Mouse (Mus musculus) kidney, postnatal 14 days (tissue): ENCODE data around the gene Plcl1.

Experiments
- DNase-seq: peaks from one replicate; pipeline ENCODE4 v3.0.0; 2022; ENCODE audit warnings: mixed read lengths

Gene Plcl1

GRCm38 (mm10) chr1:55528547-55529304 is 123.0 kb downstream of the Plcl1 start:
- DNase-seq = peak; percentile 39

GRCm38 (mm10) chr1:55533823-55534222 is 128.1 kb downstream of the Plcl1 start:
- DNase-seq = no peak

GRCm38 (mm10) chr1:55554405-55554804 is 148.7 kb downstream of the Plcl1 start:
- no peak for DNase-seq

DNA sequence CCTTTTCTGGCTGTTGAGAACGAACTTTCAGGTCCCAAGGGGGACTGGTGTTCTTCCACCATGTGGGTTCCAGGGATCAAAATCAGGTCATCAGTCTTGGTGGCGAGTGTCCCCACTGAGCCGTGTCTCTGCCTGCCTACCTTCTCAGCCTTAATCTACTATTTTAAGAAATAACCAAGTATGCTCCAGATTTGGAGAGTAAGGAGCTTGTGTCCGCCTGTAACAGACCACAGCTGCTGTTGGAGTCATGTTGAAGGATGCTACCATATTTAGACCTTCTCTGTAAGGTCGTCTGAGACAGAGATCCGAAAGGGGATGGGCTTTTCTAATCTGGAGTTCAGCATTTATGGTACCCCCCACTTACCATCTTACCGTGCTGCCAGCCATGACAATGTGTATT is 152.2 kb downstream of the Plcl1 start:
- DNase-seq = no peak

DNA sequence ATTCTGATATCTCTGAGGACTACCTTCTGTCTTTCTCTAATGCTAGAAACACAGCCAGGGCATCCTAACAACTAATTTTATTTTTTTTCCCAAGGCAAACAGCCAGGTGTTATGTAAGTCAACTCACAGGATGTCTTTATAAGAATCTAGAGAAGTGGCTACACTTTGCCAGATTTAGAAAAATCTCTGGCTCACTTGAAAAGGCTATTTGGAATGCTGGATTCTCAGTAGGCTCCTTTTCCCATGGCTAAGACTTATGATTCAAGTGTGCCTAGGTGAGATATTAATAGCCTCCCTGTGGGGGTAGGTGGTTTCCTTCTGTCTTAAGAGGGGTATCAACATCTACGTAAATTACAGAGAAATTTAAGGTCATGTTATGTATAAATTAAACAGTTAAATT is 152.7 kb downstream of the Plcl1 start:
- no peak for DNase-seq

GRCm38 (mm10) chr1:55559998-55560397 is 154.3 kb downstream of the Plcl1 start:
- DNase-seq = no peak

DNA sequence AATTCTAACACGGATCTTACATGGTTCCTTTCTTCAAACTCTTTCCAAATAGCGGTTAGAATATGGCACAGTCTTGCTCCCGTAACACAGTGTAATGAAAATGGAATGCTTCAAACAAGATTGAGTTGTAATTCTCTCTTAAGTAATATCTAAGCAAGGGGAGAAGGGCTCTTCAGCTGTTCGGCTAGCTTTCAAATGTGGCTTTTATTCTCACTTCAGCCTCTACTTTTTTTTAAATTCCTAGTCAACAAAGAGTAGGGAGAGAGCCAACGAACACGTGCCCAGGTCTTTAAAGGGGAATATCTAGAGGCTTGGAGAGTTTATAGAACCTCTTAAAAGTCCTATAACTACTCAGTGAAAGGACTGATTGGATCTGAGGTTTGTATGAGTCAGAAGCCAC is 160.2 kb downstream of the Plcl1 start:
- DNase-seq = no peak

- peak; percentile 19 for DNase-seq
Measured at GRCm38 (mm10) chr1:55567801-55568360, 162.2 kb downstream of the Plcl1 start.

DNA sequence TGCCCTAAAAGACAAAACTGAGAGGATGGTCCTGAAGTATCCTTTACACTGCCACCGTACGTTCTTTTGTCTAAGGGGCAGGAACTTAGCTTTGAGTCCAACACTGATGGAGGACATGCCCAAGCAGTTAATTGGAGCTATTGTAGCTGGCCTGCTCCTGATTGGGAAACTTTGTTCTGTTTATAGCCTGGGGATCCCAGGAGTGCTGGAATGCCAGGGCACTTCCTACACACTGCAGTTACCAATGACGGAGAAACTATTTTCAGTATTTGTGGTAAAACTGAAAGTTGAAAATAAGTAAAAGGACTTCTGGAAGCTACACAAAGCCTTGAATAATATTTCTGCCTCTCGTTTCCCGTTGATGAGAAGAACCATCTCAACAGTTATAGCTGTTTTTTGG is 164.5 kb downstream of the Plcl1 start:
- no peak for DNase-seq

DNA sequence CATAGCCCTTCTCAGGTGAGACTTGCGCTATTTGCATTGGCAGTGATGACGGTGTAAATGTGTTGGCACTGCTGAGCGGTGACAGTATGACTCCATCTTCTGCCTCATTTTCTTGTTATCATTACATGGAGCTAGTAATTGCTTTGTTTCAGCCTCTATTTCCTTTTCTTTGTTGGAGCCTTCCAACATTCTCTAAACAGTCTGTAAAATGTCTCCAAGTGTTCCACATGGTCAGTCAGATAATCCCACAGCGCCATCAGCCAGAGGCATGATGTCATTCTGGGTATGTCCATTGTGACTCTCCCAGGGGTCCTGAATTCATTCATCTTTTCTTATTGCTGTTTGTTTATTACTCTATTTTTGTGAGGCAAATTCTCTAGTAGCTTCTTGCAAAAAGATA is 165.7 kb downstream of the Plcl1 start:
- no peak for DNase-seq

DNA sequence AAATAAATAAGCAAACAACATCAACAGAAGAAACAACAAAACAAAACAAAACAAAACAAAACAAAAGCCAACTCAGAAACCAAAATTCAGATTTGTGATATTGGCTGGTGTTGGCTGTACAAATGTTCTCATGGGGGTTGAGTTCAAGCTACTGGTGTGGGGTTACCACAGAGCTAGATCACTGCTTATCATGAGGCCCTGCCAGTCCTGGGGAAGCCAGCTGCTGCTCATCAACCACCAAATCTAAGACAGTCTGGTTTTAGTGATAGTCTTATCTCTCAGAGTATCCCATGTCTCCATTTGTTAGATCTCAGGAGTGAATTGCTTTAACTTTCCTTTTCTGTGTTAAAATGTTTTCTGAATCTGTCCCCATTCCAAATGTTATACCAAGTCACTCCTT is 166.5 kb downstream of the Plcl1 start:
- peak; percentile 34 for DNase-seq

- no peak for DNase-seq
Measured at GRCm38 (mm10) chr1:55572664-55573063, 166.9 kb downstream of the Plcl1 start.

GRCm38 (mm10) chr1:55575916-55576315 is 170.2 kb downstream of the Plcl1 start:
- DNase-seq = peak; percentile 22

GRCm38 (mm10) chr1:55581752-55582151 is 176.0 kb downstream of the Plcl1 start:
- DNase-seq = no peak

GRCm38 (mm10) chr1:55585441-55585840 is 179.7 kb downstream of the Plcl1 start:
- DNase-seq = no peak

GRCm38 (mm10) chr1:55588090-55588489 is 182.4 kb downstream of the Plcl1 start:
- DNase-seq = no peak

GRCm38 (mm10) chr1:55590047-55590446 is 184.3 kb downstream of the Plcl1 start:
- no peak for DNase-seq

DNA sequence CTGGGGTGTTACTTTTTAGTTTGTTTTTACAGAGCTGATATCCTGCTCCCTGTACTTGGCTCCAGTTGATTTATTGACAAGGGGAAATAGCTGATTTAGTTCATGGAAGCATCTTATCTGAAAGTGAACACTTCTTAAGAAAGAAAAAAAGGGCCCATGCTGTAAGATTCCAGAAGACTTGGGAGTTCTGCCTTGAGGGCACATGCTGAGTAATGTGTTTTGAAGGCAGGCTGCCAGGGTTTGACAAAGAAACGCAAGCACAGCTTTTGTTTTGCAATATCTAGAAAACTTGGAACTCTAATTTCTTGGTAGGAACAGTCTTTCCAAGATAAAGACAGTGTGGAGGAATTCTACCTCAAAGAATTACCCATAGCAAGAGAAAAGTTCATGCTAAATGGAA is 194.8 kb downstream of the Plcl1 start:
- peak; percentile 60 for DNase-seq

DNA sequence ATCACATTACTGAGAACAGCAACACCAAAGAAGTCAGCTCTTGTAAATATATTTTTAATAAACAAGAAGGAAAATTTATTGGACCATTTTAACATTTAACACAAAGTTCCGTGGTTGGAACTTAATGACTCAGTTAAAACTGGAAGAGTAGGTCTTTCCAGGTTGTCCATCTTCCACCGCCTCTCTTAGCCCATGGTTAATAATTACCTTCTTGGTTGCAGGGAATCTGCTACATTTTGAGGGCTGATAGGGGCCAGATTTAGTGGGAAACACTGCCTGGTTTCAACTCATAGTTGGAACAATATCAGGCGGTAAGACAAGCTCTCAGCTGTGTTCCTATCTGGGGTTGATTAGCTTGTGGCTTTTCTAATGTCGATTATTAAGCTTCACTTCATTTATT is 198.9 kb downstream of the Plcl1 start:
- no peak for DNase-seq

GRCm38 (mm10) chr1:55605450-55605849 is 199.7 kb downstream of the Plcl1 start:
- DNase-seq = no peak

DNA sequence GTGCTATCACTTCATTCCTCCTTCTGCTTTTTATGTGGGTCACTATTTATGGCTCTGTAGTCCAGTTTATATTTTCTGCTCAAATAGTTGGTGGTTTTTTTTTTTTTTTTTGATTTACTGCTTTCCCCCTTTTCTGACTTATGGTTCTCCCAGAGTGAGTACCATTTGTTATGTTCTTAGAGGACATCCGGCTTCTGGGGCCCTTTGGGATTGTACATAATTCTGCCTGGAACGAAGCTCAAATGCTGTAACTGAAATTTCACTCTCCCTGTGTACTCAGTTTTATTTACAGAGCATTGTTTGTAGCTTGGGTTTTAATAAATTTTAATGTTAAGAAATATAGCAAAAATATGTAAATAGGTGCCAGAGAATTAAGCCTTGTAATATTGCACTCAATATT is 200.2 kb downstream of the Plcl1 start:
- DNase-seq = peak; percentile 30

DNA sequence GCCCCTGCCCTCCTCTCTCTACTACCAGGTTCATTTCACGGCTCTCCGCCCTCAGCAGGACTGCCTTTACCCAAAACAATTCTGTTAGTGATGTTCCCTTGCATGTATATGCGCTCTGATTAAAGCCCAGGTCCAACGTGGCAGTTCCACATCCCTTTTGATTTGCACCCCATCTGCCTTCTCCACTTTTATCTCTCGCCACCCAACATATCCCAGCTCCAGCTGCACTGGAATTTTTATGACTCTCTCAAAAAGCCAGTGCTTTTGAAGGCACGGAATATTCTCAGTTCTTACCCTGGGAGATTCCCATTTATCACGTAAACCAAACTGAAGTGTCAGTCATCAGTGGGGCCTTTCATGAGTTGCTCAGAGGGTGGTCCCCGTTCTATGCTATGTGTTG is 200.7 kb downstream of the Plcl1 start:
- DNase-seq = no peak

DNA sequence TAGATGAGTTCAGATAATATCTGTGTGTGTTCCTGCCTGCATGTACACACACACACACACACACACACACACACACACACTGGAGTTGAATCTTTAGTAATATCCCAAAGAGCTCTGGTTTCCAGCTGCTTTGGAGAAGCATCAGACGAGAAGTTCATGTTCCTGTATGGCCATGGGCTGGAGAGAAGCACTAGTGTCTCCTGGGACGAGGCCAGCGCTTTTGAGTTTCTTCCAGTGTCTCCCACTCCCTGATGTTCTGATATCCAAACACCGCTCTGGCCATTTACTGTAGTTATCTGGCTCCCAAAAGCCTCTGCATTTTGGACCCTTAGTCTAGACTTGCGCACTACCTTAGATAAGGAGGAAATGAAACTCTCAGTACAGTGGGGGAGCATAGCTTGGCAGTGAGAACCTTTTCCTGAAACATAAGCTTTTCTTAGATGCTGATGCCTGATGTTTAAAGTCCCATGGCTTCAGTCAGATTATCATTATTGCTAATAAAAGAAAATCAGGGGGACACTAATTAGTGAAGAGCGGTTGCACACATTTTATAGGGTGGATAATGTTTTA is 207.1 kb downstream of the Plcl1 start:
- DNase-seq = no peak

DNA sequence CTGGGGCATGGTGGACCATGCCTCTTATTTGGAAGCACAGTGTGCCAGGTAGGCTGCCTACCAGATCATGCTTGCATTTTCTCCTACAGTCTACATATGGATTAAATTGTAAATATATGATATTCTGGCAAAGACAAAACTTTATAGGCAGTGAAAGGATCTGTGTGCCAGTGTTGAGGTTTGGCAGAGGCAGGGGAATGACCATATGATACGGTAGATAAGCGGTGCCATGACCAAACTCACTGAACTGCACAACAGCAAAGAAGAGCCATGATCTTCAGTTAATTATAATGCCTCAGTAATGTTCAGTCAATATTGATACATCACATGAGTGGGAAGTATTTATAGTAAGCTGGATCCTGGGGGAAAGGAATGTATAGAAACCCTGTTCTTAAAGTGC is 212.1 kb downstream of the Plcl1 start:
- no peak for DNase-seq
